Mouse (Mus musculus) thymus, postnatal 4 days (tissue): Measurements from ENCODE around the gene Madcam1.

Source experiments
- DNase-seq: peaks from one replicate; pipeline ENCODE4 v3.0.0; 2021

Gene Madcam1

GRCm38 (mm10) chr10:79668771-79669575 lies 4.6 kb downstream of the Madcam1 start, which contains the start of gene Tpgs1:
Tpgs1 (plus strand) TSS chr10:79669369.
- peak; percentile 89 for DNase-seq

DNA sequence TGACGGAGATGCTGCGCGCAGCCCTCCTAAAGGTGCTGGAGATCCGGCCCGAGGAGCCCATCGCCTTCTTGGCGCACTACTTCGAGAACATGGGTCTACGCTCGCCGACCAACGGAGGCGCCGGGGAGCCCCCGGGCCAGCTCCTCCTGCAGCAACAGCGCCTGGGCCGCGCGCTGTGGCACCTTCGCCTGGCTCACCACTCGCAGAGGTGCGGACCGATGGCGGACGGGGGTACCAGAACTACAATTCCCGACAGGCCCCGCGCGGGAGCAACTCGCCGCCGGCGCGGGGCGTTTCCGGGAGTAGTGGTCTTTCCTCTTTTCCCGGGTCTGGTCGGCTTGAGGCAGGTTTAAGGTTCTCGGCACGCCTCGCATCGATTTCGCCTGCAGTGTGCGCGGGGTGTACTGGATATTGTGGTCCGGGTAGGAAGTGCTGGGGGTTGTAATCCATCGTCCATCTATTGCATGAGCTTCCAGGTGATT lies 5.3 kb downstream of the Madcam1 start:
- peak; percentile 89 for DNase-seq

- DNase-seq, result no peak
Observed at GRCm38 (mm10) chr10:79670071-79670888, 5.9 kb downstream of the Madcam1 start.

DNA sequence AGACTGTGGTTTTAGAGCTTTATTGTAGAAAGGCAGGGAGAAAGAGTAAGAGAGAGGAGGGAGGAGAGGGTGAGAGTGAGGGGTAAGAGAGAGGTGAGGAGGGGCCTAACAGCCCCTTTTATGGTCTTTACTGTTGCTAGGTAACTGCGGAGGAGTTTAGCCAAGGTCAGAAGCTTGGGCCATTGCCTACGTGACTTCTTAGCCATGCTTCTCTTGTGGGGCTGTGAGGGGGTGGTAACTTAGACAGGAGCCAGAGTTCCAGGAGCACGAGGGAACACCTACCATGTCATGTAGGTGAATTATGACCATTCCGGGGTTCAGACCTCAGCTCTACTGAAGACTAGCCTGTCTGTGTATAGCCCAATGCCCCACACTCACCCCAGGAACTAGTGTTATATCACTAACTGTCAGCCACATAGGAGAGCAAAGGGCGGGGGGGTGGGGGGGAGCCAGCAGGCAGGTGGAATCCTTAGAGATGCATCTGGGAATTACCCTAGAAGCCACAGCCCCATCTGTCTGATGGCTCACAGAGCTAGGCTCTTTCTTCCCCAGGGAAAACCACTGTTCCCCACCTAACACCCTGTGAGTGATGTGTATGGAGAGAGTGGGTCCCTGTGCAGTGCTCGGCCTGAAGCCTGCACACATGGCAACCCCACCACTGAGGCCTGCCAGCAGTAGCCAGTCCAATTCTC lies 7.2 kb downstream of the Madcam1 start:
- no peak for DNase-seq

DNA sequence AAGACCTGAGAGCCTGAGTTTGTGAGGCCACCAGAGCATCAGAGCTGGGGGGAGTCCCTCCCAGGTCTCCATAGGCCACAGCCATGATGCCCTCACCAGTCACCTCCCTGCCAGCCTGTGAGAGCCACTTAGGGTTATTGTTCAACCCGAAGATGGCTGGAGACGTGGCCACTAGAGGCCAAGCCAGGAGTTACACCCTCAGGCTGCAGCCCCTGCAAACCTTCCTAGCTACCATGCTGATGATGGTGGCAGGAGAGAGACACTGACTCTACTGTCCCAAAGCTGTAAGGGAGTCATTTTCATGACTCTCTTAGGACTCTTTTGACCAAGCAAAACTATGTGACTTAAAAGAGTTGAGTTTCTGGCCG lies 7.7 kb downstream of the Madcam1 start:
- no peak for DNase-seq

DNA sequence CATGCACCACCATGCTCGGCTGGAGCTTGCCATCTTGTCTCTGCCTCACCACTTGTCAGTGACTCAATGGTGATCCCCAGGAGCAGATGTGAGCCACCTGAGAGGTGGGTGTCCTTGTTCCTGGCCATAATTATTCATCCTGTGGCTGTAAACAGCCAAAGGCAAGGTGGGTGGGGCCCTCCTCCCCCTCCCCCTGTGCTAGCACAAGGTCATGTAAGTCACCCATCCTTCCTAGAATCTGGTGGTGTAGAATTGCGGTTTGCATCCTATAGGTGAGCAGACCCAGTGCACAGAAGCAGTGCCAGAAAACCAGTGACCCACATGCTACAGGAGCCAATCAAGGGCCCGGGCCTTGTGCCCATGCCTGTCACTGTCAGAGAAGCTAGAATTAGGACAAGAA lies 8.7 kb downstream of the Madcam1 start:
- no peak for DNase-seq

DNA sequence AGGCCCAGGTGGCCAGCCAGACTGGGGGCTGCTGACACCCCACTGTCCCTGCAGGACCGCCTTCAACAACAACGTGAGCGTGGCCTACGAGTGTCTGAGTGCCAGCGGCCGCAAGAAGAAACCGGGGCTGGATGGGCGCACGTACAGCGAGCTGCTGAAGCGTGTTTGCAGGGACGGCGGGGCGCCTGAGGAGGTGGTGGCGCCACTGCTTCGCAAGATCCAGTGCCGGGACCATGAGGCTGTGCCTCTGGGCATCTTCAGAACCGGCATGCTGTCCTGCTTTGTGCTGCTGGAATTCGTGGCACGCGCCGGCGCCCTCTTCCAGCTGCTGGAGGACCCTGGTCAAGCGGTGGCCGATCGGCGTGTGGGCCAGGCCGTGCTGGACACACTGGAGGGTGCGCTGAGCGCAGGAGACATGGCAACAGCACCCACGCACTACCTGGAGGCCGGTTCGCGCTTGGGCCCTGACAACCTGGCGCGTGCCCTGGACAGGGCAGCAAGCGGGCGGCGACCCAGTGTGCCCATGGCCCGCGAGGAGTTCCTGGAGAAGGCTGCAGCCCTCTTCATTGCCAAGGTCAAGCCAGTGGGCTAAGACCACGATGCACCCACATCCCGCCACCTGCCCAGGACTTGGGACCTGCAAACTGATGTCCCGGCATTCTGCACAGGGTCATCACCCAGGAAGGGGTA lies 11.1 kb downstream of the Madcam1 start:
- DNase-seq, result no peak

DNA sequence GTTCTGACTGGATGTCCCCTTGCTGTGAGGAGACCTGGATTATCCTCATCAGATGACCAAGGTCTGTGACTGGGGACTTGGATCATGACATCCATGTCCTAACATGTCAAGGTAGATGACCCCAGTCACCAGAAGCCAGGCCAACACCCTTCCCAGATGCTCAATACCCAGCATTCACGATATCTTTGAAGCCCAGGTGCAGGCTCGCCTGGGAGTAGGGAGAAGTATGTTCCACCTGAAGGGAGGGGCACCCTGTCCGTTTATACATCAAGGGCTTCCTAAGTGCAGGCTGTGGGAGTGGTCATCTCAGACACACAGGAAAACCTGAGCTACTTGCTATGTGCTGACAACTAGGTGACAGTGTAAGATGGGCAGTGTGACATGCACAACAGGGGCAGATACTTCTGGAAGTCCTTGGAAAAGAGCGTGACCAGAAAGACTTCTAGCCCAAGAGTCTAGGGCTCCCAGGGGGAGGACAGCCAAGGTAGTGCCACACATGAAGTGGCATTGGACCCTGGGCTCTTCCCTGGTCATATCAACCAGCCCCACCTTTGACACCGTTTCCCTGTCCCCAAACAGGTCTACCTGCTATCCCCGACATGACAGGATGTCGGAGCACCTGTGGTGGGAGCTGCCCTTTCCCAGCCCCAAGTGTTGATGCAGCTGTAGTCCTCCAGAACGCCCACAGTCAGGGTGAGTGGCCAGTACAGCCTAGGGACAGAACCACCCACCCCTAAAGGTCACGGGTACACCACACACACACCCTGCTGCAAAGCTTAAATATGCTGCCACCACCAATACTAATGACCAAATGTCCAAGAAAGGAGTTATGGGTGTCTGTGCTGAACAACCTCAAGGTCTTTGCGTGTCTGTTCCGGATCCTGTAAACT lies 16.5 kb downstream of the Madcam1 start:
- DNase-seq, result peak; percentile 50

GRCm38 (mm10) chr10:79681591-79682245 lies 17.4 kb downstream of the Madcam1 start, which contains the start of gene Cdc34:
Cdc34 (plus strand) TSS chr10:79682195.
- peak; percentile 98 for DNase-seq

DNA sequence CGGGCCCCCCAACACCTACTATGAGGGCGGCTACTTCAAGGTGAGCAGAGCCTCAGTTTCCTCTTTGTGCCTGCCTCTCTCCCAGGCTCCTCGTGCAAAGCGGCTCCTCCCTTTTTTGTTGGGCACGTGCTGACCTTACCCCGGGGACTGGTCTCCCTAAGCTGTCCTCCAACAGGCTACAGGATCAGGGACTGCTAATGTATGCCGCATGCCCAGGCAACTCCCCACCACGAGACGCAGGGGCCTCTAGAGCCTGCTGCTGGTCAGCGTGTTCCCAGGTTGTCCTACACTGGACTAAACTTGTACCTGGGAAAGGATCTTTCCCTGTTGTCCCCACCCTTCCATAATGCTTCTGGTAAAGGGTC lies 18.2 kb downstream of the Madcam1 start:
- peak; percentile 54 for DNase-seq

GRCm38 (mm10) chr10:79682916-79683582 lies 18.7 kb downstream of the Madcam1 start:
- peak; percentile 89 for DNase-seq

GRCm38 (mm10) chr10:79683726-79684640 lies 19.6 kb downstream of the Madcam1 start:
- DNase-seq, result no peak

- DNase-seq, result no peak
Observed at GRCm38 (mm10) chr10:79684770-79685600, 20.6 kb downstream of the Madcam1 start.

GRCm38 (mm10) chr10:79686219-79686618 lies 21.9 kb downstream of the Madcam1 start:
- no peak for DNase-seq

DNA sequence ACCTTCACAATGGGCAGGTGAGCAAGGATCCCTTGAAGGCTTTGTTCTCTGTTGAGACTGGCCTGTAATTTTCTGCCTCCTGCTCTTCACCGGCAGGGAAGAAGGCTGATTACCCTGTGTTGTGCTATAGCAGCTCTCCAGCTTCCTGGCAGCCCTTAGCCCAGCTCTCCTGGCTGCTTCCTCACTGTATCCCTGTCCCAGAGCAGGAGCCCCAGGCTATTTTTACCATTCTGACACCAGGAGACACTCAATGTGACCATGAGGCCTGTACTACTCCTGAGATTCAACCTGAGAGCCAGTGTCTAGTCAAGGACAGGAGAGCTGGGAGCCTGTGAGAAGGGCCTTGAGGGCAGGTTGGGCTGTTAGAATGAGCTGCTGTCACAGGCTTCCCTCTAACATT lies 22.3 kb downstream of the Madcam1 start:
- DNase-seq, result no peak

GRCm38 (mm10) chr10:79687513-79687912 lies 23.2 kb downstream of the Madcam1 start:
- no peak for DNase-seq

DNA sequence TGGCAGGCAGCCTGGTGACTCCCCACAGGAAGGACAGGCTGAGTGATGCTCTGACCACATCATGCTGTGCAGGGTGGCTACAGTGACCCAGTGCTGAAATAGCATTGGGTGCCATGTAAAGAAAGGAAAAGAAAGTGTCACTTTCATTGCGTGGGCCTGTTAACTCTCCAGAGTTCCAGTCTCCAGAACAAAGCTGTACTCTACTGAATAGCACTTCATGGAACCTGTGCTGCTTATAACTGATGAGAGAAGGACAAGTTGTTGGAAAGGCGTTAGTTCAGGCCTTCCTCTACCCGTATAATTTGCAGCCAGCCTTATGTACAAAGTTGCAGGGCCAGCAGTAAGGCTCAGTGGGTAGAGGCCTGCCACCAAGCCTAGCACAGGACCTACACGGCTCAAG lies 24.4 kb downstream of the Madcam1 start, which contains the start of gene Gzmm:
Gzmm (plus strand) TSS at position 301 of the 400 bp plus-strand sequence.
- no peak for DNase-seq

DNA sequence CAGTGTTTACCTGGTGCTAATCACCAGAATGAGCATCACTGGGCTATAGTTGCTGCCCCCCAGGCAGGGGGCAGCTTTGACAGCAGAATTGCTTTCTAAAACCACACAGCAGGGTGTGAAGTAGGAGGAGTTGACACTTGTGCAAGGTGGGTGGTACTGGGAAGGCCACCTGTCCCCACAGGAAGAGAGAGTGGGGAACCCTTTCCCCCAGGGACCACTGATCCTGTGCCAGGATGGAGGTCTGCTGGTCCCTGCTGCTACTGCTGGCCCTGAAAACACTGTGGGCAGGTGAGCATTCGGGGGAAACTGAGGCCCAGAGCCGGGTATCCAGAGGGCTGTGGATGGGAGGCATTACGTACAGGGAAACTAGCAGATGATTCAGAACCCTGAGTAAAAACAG lies 24.8 kb downstream of the Madcam1 start:
- no peak for DNase-seq
